Mouse (Mus musculus) spleen, adult 12 weeks (tissue): ENCODE data around the gene Htr3b.
A peak's percentile ranks its signal among the peaks of the same experiment; 100 is the strongest.
"Not testable (repeated sequence)": the region's sequence is repeated elsewhere in the genome, so short reads cannot be mapped to it uniquely, and the experiment has no call there.

Source experiments
- DNase-seq: peaks from one replicate; pipeline ENCODE4 v3.0.0; 2022; ENCODE audit warnings: low spot score

Gene Htr3b

DNA sequence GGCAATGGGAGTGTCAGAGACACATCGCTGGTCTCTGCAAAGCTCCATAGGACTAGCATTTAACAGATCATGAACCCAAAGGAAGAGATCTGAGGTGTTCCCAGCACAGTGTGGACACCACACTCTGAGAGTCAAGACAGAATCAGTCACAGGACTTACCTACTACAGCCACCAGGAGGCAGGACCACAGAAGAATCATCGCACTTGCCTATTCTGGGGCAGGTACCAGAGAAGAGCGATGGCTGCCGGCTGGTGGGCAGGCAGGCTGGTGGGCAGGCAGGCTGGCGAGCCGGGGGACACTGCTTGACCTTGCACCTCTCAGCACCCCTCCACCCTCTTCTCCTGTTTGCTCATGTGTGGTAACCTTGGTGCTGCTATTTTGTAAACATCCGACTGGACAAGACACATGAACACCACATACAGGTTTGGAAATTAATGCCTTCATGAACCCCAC is at the start of gene Htr3b:
Htr3b (minus strand) TSS at position 404 of the 454 bp plus-strand sequence.
- DNase-seq, result no peak

DNA sequence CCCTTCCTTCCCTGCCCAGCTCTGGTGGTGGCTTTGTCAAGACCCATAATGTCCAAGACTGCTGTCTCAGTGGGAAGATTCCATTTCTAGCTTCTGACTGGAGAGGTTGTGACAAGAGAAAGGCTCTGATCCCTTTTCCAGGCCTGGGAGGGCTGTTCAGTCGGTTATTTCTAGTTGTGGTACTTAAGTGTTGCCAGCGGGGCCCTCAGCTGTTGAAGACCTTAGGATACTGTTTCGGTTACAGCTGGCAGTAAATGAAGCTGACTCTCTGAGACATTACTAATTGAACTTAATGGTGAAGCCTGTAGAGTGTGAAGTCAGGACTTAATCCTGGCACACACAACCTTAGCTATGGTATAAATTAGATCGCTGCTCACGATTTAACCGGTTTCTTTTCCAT is 34.5 kb upstream of the Htr3b start:
- DNase-seq, result no peak

DNA sequence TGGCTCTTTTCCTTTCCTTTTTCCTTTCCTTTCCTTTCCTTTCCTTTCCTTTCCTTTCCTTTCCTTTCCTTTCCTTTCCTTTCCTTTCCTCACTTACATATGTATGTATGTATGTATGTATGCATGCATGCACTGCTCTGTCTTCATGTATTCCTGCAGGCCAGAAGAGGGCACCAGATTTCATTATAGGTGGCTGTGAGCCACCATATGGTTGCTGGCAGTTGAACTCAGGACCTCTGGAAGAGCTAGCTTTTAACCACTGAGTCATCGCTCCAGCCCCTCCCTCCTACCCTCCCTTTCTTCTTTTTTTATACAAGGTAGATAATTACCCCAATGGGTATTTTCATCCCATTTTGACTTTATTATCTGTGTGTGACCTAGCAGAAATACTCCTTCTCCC is 30.9 kb upstream of the Htr3b start:
- DNase-seq, result no peak

DNA sequence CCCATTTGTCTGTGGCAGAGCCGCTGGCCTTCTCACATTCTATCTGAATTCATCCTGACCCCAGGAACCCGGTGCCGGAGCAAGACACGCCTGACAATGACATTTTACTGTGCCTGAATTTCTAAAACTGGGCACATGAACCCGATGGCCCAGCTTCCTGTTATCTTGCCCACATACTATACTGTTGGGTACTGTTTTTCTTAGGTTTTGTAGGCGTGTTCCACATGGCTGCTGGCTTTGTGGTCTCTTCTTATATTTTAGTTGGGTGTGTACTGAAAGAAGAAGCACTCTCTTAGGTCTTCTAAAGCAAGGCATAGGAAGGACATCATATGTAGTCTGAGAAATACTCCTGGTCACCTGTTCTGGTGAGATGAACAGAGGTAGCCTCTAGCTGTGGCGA is 30.0 kb upstream of the Htr3b start:
- DNase-seq, result no peak

DNA sequence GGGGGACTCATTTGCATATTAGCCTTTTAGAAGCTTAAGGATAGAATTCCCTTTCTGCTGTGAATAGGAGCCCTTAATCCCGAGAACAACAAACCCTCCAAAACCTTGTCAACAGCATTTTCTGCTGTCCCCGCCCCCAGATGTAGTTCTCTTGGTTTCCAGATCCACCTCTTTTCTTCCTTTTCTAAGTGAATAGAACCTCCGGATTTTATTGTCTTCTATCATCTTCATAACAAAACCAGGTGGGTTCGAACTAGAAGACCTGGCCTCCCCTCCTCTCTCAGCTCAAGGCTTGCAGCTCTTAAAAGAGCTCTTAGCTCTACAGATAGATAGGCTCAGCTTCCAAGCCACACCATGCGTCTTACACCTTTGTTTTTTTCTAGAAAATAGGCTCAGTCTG is 26.9 kb upstream of the Htr3b start:
- DNase-seq, result no peak

DNA sequence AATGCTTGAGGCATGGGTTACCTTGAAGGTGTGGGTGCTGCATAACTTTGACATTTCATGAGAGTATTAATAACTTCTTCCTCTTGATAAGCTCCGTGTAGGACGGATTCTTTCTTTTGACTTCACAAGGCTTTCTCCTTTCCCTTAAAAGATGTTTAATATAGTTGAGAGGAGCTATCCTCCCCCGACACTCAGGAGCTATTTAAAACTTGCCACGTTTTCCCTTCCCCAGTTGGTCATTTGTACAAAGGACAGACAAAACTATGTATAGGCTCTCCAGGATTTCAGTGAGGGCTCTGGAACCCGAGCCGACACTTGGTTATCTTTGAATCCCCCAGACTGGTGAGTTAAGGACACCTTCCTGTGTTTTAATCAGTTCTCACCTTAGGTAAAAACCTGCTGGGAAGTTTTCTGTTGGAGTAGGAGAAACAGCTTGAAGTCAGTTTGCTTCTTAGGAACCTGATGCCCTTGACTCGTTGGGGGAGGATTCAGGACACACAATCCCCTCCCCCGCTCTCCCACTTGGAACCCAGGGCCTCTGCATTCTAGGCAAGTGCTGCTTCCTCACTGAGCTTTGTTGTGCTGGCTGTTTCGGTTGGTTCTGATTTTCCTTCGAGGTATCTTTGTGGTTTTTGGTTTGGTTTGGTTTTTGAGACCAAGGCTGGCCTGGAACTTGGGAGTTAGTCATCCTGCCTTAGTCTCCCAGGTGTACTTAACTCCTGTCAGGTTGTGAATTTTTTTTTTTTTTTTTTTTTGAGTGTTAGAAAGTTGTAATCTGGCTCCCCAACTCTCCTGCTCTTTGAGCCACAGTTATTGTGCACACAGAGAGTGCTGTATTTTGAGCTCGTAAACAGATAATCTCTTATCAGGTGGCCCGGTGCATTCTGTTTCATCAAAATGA is 22.7 kb upstream of the Htr3b start:
- no peak for DNase-seq

DNA sequence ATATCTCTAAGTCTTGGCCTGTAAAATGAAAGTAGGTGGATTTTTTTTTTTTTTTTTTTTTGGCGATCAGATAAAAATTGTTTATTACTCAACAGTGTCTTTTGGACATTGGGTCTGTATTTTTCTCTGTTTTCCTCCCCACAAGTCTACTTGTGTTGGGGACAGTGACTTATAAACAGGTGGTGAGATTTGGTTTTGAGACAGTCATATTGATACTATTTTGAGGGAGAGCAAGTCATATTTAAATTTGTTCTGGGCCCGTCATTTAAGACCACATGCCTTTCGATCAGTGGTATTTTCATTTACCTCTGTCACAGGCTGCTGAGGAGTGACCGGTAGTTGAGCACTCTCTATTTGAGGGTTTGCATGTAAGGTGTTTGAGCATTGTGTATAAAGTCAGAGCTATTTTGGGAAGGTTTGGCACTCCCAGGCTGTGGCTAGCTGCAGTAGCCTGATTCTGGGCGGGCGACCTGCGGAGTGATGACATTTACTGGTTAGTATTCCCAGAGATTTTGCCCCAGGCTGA is 21.9 kb upstream of the Htr3b start:
- DNase-seq, result no peak

DNA sequence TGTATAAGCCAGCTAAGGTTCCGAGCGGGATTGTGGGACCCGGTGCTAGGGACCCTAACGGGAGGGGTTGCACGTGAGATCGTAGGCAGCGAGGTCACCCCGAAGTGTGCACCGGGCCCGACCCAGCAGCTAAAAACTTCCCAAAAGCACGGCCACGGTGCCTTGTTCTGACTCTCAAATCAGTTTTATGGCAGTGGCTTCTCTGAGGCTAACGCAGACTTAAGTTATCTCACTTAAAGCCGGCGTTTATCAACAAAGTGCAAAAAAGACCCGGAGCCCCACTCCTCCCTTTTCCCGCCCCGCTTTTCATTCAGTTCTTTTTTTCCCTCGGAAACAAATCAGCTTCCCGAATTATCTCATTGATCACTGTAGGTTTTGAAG is 20.9 kb upstream of the Htr3b start:
- no peak for DNase-seq

DNA sequence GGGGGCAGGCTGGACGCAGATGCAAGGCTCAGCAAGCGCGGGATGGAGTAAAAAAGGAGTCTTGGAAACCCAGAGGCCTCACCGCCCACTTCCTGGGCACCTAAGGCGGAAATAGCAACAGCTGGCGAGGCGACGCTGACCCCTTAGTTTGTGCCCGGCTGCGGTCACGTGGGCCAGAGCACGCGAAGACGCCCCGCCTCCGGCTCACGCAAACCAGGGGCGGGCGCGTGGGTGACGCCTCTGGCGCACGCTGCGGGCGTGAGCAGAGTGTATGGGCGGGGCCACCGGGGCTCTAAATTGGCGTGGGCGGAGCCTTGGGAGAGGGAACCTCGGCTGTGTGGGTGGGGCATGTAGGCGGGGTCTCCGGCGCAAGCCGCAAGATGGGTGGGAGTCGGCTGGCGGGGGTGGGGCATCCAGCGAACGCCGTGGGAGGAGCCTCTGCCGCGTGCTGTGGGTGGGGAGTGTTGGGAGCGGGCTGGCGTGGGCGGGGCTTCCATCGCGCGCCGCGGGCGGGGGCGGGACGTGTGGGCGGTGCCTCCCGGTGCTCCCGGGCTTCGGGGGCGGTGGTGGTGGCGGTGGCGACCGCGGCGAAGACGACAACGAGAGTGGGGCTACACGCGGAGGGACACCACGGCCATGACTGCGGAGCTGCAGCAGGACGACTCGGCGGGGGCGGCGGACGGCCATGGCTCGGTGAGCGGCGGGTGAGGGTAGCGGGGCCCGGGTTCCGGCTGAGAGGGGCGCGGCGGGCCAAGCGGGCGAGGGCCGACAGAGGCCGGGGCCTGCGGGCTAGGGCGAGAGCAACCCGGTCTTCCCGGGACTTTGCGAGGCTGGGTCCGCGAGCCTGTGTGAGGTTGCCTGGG is 20.3 kb upstream of the Htr3b start, which contains the start of gene Usp28:
Usp28 (plus strand) TSS at position 531 of the 863 bp plus-strand sequence.
- DNase-seq, result peak; percentile 97

DNA sequence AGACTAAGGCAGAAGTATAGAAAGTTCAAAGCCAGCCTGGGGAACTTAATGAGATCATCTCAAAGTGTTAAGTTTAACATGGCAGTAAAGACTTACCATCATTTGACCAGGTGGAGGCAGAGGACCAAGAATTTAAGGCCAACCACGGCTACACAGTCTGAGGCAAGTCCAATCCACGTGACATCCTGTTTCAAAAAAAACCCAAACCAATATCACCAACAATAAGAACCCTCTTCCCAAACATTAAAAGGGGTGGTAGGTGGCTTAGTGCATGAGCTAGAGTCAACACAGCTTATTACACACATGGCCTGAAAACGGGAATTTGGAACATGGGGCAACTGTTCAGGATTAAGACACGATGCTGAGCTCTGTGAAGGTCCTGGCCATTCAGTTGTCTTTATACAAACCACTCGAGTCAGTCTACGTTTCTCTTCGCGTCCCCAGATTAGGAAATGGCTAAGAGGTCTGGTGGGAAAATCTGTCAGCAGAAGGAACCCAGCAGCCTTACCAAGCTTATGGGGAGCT is 19.6 kb upstream of the Htr3b start:
- no peak for DNase-seq

DNA sequence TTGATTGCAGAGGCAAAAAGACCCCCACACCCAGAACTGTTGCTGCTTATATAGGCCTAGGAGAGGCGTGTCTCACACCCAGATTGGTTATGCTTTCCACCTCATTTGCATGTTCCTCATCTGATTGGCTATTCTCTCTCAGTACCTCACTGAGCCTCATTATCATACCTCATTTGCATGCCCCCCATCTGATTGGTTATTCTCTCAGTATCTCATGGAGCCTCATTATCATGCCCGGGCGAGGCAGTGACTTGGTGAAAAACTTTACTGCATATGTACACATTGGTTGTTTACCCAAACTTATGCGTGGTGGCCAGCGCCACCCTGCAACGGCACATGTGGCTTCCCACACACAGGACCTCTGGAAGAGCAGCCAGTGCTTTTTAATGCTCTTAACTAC is 19.0 kb upstream of the Htr3b start:
- DNase-seq, result not testable (repeated sequence)

DNA sequence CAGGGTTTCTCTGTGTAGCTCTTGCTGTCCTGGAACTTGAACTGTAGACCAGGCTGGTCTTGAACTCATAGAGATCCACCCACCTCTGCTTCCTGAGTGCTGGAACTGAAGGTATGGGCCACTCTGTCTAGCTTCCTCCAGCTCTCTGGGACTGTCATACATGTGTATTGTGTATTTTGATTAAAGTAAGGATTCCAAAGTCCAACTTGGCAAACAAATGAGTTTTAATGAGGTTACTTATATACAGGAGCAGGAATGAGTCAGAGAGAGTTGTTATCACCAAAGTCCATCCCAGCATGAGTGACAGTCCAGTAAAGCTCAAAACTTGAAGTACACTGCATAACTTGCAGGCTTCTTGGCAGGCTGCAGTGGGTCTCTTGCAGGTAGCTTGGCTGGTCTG is 17.0 kb upstream of the Htr3b start:
- no peak for DNase-seq

DNA sequence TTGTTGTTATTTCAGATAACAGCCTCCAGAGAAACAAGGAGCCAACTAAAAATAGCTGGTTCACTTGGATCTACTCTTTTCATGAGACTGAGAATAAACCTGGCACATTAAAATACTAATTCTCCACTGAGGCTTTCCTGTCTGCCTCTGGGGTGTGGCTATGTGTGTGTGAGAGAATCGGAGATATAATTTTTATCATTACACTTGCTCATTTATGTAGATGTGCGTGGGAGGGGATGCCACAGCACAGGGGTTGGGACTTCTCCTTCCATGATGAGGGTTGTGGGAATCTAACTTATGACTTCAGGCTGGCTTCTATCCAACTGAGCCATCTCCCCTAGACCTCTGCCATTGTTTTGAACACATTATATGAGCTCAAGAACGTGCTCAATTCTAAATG is 16.0 kb upstream of the Htr3b start:
- no peak for DNase-seq

DNA sequence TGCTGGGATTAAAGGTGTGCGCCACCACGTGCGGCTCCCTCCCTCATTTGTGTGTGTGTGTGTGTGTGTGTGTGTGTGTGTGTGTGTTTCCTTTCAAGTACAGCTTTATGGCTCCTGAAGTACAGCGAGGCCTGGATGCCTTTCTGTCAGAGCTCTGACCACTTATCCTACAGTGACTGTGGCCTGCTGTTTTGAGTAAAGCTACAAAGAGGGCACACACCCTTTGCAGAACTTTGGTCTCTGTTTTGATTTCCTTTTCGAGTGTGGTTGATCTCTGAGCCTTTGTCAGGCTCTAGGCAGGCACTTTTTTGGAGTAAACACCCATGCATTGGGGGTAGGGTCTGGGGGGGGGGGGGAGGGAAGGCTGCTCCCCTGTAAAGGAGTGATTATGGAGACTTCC is 15.6 kb upstream of the Htr3b start:
- no peak for DNase-seq

DNA sequence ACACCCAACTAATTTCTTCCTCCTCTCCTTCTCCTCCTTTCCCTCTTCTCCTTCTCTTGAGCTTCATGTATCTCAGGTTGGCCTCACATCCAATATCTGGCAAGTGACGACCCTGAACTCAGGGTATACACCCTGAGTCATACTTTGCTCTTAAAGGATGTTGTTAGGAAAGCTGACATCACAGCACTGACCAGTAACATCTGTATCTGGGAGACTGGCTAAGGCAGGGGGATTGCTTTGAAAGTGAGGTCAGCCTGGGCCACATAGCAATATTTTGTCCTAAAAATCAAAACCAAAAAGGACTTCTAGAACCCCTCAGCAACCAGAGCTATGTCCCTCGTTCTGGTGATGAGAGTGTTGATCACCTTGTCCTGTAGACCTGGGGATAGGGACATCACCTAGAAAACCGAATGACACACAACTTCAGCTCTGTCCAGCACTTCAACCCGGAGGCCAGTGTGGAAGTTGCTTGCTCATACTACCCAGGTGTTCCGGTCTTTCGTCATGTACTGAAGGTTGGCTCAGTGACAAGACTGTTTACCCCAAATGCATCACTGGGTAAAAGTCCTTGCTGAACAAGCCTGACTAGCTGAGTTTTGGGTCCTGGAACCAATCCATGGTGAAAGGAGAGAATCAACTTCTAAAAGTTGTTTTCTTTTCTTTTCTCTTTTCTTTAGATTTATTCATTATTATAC is 12.0 kb upstream of the Htr3b start:
- no peak for DNase-seq

DNA sequence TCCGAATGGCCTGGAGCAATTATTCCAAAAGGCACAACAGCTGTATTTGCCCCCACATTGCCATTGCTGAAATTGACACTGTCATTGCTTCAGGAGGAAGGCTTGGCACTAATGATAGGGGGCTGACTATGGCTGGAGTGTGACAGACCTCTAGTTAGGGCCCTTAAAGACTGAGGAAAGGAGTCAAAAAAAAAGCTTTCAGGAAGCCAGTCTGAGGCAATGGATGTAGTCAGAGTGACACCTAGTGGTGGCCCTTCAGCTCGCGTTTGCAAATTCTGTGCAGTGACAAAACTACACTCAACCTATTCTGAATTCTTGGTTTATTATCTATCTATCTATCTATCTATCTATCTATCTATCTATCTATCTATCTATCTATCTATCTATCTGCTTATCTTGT is 7.7 kb upstream of the Htr3b start:
- DNase-seq, result no peak

DNA sequence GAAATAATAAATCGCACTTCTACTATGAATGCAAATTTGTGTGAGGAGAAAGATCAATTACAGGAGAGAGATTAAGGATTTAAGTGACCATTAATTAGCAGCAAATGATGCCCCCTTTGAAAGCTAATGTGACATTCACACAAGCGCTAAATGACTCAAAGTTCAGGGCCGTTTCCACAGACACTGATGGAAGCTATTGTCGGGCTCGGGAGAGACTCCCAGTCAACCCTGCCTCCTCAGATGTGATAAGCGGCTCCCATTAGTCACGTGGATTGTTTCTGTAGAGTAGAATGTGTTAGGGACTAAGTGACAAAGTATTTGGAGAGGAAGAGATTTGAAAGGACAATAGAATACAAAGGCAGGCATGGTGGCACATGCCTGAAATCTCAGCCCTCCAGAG is 2.7 kb downstream of the Htr3b start:
- DNase-seq, result no peak

DNA sequence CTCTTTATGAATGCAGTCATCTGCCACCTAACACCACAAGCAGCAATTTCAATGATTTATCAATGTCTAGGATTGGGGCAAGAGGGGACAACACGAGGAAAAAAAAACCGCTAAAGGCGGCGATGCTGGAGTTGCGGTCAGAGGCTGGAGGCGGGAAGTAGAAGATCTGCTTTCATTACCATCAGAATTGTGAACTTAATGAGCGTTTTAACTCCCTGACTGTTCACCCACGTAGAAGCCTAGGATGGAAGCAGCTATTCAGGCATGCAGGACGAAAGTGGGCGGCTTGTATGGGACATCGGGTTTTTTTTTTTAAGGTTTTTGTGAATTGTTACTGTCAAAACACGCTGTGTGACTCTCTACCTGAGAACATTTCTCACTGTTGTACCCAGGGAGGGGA is 3.5 kb downstream of the Htr3b start:
- DNase-seq, result no peak

DNA sequence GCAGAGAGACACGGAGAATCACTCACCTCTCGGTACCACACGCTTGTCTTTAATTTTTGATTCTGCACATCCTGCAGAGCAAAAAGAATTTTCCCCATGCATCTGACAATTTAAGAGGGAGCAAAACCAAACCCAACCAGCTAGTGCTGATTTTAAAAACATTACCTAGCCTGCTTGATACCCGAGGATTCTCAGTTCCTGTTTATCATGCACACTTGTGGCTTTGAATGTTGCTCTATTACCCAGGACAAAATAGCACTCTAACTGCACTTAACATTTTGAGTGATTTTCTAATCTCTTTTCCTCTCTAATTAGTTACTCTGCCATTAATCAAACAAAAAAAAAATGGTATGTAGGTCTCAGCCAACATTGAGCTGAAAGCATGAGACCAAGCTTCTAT is 17.2 kb downstream of the Htr3b start:
- no peak for DNase-seq

DNA sequence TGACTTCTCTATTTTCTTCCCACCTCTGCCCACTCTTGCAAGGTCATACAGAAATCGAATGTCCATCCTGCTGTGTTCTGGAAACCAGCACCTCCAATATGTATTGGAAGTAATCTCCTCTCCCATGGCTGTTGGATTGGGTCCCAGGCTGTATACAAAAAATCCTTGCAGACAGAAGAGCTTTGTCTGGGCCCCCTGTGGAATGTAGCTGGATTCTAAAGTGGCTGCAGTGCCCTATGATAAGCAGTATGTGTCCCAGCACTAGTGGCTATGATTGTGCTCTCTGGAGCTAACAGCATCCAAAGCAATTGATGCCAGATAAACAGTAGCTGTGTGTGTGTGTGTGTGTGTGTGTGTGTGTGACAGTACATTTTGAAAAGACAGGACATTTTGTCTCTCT is 22.4 kb downstream of the Htr3b start:
- DNase-seq, result no peak

DNA sequence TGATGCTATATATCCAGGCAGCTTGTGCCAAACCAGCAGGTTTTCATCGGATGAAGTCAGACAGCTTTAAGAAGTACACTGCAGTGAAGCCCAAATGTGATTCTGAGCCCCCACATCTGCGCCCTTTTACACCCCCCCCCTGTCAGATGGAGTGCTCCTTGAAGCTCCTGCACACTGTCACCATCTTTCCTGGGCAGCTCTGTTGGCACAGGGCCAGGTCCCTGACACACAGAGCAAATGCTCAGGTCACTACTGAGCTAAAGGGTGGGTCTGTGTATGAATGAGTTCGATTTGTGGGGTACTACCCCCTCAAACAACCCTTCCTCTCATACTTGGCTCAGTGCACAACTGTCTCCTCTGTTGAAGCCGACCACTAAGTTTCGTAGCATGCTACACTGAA is 35.4 kb downstream of the Htr3b start:
- DNase-seq, result no peak

DNA sequence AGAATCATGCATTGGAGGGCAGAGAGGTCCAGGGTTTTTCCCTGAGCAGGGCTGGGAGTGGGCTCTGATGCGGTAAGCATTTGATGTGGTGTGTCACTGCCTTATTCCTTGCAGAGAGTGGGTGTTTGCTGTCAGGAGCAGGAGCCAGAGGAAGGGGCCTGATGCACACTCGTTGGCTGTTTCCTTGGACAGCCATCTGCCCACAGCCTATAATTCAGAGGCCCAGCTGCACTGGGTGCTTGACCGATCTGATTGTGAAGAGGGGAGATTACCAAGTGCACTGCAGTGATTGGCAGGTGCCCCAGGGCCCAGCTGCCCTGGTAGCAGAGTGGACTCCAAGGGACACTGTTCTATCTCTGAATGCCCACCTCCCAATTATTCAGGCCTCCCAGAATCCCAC is 36.0 kb downstream of the Htr3b start:
- no peak for DNase-seq
